Mouse (Mus musculus): ENCODE data around the gene Bscl2.
"Not testable (repeated sequence)": the region's sequence is repeated elsewhere in the genome, so short reads cannot be mapped to it uniquely, and the experiment has no call there.

Bscl2 gene

DNA sequence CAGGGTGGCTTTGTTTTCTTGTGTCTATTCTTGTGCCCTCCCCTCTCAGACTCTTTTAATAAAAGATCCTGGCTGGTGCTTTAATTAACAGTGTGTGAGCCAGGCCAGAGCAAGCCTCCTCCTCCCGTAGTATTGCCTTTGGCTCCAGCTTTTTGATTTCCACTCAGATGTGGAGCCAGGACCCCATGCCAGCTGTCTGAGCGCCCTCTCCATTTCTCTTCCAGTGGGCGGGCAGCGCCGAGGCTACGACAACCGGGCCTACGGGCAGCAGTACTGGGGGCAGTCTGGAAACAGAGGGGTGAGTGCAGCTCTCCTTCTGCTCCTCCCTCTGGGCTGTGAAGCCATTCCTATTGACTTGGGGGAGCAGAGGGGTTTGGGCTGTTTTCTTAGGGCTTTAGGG, 6.6 kb upstream of the Bscl2 start:
- DNase-seq (ENCODE audit: low spot score in 2 of 2): no peak

DNA sequence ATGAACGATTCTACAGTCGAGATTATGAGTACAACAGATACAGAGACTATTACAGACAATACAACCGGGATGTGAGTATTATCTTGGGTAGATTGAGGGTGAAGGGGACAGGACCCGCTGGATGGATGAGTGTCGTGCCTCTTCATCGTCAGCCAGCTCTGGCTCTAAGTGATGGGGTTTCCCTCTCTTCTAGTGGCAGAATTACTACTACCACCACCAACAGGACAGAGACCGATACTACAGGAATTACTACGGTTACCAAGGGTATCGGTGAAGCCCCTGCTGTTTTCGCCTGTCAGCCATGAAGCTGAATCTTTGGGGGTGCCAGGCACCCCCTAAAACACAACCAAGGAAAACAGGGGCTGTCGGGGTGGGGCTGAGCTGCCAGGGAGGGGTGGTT, 6.0 kb upstream of the Bscl2 start:
- no peak for DNase-seq (ENCODE audit: low spot score in 2 of 2)

DNA sequence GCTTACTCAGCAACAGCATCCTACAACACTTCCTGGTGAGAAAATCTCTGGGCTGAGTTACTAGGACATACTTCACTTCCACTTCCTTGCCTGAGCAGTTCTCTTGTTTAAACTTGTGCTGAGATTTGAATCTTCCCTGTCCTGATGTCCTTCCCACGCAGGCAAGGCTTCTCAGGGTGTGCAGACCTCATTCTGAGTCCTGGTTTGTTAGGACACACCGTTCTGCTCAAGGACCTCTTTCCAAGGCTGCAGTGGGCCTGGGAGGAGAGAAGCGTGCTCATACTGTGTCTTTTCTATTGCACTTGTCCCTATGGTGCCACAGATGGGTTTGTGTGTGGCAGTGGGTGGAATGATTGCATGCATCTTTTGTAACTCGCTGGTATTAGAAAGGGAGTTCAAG, 4.3 kb upstream of the Bscl2 start:
- DNase-seq (ENCODE audit: low spot score in 2 of 2): no peak

DNA sequence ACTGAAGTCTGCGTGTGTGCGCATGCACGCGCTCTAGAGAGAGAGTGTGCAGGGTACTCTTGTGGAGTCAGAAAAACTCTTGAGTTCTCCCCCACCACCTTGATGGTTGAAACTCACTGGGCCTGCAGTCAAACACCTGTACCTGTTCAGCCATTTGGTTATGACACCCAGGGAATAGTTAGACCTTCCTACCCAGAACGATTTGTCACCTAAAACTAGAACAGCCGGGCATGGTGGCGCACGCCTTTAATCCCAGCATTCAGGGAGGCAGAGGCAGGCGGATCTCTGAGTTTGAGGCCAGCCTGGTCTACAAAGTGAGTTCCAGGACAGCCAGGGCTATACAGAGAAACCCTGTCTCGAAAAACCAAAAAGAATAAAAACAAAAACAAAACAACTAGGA, 940 bp upstream of the Bscl2 start:
- not testable (repeated sequence) for DNase-seq (ENCODE audit: low spot score in 2 of 2)

DNA sequence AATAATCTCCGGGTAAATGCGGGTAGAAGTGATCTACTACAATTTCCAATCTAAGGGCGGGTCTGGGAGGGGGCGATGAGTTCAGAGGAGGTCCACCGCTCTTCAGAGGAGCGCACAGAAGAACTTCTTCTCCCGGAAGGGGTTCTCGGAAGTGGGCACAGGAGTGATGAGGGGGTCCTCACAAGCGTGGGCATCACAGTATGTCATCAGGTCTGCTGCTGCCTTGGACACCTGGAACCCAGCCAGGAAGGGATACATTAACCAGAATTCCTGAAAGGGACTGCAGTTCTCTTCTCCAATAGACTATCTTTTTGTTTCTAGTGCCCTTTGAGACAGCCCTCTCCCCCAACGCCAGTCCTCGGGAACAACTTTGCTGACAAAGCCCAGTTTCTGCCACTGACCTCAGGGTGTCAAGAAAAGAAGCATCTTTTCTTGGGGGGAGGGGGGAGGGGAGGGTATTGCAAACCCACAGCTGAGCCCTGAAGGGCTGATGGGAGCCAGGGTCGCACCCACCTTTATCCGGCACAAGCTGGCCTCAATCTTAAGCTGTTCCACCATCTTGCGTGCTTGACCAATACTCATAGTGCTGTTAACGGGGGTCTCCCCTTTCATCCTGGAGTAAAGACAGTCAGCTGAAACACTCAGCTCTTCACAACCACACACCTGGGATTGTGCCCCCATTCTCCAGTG, 919 bp downstream of the Bscl2 start:
- DNase-seq (ENCODE audit: low spot score in 2 of 2): no peak

DNA sequence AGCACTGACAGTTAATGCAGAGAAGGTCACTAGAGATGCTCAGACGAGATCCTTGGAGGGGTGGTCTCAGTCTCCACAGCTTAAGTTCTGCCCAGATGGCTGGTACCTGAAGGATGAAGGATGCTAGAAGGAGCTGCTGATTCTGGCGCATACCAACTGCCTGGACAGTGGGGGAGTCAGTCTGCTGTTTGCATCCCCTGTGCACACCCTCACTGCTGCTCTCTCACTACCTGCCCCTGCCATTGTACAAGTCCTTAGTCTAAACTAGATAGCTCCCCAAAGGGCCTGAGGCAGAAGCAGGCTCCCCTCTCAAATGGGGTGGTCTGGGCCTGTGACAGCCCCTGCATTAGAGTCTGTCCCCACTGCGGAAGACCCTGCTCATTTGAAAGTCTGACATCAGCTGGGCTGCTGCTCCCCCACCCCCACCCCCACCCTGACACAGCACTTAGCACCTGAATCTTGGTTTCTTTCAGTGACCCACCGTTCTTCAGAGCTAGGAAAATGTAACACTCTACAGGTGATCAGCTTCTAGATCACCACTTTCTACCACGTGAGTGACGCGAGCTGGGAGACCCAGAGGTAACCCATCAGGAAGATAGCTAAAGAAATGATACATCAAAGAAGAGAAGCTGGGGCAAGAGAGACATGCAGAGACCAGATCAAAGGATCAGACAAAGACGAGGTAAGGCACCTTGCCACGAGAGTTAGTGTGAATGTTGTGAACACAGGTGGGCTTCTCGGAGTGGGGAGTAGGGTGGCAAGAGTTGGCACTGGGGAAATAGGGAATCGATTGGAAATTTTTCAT, 2.0 kb downstream of the Bscl2 start, which contains the start of gene Gng3:
TSS of gene Gng3 (minus strand) at position 92 of the 805 bp plus-strand sequence.
- no peak for DNase-seq (ENCODE audit: low spot score in 2 of 2)

DNA sequence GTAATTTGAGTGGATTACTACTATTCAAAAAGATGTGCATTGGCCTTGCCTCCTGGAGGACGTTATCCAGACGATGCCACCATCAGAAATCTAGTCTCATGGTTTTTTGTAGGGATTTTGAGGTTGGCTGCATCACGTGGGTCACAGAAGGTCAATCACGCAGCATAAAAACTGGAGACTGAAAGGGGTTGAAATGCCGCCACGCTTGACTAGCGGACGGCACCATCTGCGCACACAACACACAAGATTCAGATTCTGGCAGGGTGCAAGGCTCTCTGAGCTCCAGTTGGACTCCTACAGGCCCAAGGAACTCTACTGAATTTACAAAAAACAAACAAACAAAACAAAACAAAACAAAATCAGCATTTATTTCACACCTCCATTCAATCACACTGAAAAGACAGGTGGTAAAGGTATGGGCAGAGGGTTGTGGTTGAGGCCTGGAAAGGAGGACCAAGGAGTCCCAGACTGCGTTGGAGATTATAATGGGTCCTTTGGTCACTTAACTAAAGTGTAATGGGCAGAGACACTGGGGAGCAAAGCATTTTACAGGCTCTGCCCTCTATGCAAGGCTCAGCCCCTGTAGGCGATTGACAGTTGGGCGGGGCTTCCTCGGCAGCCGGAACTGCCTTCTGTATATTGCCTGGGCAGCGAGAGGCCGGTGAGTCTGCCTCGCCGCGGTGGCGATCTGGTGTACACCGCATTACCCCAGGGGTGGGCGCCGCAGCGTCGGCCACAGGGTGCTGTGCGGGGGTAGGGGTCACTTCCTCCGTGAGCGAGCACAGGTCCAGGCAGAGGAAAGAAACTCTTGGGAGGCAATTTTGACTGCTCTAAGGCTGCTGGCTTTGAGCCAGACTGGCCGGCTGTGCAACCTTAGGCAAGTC, 2.9 kb downstream of the Bscl2 start:
- DNase-seq (ENCODE audit: low spot score in 2 of 2): peak; percentile 72 to 74

DNA sequence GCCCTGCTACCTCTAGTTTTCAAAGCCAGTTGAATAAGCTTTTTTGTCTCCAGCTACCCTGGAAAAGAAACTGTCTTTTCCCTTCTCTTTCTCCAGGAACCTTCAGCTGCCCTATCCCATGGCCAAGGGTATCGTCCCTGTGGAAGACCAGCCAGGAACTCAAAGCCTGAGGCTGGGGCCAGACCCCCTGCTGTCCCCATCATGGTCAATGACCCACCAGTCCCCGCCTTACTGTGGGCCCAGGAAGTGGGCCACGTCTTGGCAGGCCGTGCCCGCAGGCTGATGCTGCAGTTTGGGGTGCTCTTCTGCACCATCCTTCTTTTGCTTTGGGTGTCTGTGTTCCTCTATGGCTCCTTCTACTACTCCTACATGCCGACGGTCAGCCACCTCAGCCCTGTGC, 3.7 kb downstream of the Bscl2 start:
- no peak for DNase-seq (ENCODE audit: low spot score in 2 of 2)

DNA sequence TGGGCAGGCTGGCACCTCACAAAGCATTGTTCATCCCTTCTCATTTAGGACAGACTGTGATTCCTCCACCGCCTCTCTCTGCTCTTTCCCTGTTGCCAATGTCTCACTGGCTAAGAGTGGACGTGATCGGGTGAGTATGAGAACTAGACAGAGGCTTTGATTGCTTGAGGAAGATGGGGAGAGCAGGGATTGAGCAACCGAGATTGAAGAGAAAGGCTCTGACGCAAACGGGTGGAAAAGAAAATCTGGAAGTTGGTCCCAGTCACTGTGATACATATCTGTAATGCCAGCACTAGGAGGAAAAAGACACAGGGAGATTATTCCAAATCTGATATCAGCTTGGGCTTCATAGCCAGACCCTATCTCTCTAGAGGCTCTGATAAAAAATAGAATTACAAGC, 5.7 kb downstream of the Bscl2 start:
- no peak for DNase-seq (ENCODE audit: low spot score in 2 of 2)

DNA sequence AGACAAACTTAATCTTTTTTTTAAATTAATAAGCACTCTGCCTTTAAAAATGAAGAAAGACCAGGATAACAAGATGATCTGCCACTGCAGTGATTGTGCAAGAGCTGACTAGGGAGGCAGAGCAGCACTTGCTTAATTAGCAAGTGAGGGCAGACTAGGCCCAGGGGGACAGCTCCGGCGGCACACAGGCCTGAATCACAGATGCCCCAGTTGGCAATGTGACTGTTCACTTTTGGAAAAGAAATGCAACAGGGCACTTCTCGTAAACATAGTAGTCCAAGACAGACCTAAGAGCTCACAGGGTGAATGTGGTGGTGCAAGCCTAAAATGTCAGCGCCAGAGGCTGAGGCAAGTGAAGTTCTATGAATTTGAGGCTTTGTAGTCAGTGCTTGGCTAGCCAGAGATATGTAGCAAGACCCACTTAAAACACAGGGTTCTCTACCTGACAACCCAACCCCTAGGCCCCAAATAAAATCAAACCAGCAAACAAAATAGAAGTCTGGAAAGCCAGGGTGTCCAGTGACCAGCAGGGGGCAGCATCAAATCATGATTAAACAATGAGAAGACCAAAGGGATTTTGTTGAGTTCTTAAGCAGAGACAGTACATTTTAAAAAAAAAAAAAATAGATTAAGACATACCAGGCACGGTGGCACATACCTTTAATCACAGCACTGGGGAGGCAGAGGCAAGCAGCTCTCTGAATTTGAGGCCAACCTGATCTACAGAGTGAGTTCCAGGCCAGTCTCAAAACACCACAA, 7.3 kb downstream of the Bscl2 start:
- DNase-seq (ENCODE audit: low spot score in 2 of 2): peak in 1 of 2 experiments; percentile 59

DNA sequence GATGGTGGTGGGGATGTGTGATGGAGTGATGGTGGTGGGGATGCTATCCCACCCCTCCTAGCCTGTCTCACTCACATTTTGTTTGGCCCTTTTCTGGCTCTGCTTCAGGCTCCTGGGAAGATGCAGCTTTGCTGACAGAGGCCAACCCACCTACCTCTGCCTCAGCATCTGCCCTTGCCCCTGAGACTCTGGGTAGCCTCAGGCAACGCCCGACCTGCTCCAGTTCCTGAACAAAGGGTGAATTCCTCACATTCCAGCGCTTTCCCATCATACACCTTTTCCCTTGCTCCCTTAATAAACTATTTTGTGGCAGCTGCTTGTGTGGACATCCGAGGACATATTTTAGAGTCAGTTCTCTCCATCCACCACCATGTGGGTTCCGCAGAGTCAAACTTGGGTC, 11.1 kb downstream of the Bscl2 start:
- DNase-seq (ENCODE audit: low spot score in 2 of 2): no peak

DNA sequence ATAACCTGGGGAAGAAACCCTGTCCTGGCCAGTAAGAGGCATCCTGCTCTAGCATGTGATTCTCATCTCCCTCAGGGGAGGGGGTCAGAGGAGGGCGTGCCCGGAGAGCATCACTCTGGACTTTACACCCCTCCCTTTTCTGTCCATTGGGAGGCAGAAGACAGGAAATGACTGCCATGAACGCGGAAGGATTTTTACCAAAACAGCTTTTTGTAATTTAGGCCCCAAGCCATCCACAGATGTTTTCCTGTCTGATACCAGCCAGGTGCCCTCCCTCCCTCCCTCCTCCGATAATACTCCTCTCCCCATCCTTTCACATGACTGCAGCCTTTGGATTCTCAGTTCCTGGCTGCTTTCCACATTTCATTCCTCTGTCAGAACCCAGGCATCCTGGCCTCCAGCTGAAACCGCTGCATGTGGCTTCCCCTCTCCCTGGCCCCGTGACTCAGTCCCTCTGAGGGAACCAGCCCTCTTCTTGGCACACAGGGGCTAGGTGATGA, 13.2 kb downstream of the Bscl2 start, which contains the start of gene Lrrn4cl:
TSS of gene Lrrn4cl (plus strand) at position 367 of the 500 bp plus-strand sequence.
- peak in 1 of 2 experiments; percentile 58 for DNase-seq (ENCODE audit: low spot score in 2 of 2)

DNA sequence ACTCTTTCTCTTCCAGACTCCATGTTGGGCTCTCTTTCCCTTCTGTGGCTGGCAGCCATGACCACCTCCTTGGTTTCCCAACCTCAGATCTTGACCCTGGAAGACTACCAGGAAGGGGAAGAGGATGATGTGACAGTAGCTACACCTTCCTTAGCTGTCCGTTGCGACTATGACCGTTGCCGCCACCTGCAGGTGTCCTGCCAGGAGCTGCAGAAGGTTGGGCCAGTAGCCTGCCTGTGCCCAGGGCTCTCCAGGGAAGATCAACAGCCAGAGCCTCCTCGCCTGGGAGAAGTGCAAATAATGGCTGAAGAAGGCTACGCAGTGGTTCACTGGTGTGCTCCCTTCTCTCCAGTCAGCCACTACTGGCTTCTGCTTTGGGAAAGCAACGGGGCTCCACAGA, 14.4 kb downstream of the Bscl2 start:
- DNase-seq (ENCODE audit: low spot score in 2 of 2): no peak

DNA sequence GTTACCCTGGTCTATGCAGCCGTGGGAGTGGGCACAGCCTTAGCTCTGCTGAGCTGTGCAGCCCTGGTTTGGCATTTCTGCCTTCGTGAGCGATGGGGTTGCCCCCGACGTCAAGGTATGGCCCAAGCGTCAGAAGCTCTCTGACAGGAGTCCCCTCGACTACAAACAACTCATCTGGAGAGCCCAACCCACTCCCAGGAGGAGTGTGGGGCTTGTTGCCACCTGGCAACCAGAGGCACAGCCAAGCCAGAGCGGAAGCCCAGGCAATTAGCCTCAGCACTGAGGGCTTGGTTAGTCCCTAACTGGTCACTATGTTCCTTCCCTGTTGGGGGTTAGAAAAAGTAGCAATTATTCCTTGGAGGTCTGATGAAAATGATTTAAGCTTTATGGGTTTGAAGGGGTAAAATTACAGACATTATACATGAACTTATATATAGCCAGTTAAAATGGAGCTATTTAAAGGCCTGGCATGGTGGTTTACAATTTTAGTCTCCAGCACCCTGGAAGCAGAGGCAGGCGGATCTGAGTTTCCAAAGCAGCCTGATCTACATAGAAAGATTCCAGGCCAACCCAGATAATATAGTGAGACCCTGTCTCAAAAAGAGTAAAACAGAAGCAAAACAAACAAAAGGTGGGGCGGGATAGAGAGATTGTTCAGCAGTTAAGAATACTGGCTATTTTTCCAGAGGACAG, 15.1 kb downstream of the Bscl2 start:
- no peak for DNase-seq (ENCODE audit: low spot score in 2 of 2)

DNA sequence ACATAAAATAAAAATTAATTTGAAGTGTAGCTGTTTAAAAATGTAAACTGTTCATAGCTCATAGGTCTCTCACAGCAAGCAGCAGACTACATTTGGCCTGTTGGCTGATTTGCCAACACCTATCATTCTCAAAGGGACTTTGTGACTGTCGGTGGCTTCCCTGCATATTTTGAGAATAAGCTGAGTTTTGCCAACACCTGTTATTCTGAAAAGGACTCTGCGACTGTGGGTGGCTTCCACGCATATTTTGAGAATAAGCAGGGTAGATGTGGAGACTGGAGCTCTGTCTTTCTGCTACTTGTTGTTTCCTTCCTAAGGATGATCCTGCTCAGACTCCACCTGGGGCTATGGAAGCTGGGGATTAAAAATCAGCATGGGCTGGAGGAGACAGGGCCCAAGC, 15.8 kb downstream of the Bscl2 start:
- DNase-seq (ENCODE audit: low spot score in 2 of 2): no peak

DNA sequence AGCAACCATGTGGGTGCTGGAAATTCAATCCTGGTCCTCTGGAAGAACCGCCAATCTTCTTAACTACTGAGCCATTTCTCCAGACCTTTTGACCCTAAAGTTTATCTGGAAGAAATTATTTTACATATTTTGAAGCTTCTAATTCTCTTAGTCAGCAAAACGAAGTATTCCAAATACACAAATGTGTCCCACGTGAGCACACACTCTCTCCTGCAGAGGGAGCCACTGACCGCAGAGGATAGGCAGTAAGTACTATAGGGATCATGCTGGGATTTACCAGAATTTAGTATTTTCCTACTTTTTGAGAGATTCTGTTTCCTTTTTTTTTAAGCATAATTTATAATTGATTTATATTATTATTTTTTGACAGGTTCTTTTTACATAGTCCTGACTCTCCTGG, 20.4 kb downstream of the Bscl2 start:
- DNase-seq (ENCODE audit: low spot score in 2 of 2): no peak

DNA sequence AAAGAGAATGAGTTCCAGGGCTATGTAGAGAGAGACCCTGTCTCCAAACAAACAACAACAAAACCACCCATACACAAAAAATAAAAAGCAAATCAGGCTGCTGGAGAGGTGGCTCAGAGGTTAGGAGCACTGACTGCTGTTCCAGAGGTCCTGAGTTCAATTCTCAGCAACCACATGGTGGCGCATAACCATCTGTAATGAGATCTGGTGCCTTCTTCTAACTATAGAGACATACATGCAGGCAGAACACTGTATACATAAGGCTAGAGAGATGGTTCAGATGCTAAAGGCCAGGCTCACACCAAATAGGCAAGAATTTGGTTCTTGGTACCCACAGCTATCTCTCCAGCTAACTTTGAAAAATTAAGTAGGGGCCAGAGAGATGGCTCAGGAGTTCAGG, 21.8 kb downstream of the Bscl2 start:
- no peak for DNase-seq (ENCODE audit: low spot score in 2 of 2)

DNA sequence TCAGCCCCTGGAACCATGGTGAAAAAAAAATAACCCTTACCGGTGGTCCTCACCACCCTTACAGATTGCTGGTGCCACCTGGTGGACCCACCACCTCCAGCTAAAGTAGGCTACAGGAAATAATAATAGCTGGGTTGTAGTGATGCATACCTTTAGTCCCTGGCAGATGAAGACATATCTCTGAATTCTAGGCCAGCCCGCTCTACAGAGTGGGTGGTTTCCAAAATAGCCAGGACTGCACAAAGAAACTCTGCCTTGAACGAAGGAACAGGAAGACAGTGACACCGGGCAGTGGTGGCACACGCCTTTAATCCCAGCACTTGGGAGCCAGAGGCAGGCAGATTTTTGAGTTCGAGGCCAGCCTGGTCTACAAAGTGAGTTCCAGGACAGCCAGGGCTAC, 27.0 kb downstream of the Bscl2 start:
- DNase-seq (ENCODE audit: low spot score in 2 of 2): no peak

DNA sequence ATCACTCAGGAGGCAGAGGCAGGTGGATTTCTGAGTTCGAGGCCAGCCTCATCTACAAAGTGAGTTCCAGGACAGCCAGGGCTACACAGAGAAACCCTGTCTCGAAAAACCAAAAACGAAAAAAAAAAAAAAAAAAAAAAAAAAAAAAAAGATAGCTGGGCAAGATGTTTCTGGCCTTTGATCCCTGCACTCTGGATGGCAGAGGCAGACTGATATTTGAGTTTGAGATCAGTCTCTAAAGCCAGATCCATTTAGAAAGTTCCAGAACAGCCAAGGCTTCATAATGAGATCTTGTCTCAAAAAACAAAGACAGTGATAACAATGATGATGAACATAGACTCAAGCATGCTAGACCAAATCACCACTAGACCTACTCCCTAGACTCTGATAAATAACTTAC, 33.1 kb downstream of the Bscl2 start:
- not testable (repeated sequence) for DNase-seq (ENCODE audit: low spot score in 2 of 2)

DNA sequence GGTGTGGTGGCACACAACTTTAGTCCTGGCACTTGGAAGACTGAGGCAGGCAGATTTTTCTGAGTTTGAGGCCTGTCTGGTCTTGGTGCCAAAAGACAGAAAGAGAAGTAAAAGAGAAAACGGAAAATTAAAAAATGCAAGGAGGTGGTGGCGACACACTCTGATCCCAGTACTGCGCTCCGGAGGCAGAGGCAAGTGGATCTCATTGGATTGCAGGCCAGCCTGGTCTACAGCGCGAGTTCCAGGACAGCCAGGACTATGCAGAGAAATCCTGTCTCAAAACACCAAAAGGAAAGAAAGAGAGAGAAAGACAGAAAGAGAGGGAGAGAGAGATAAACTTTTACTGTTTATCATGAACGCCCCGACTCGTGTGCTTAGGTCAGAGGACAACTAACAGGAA, 33.6 kb downstream of the Bscl2 start:
- no peak for DNase-seq (ENCODE audit: low spot score in 2 of 2)
